Mouse (Mus musculus): ENCODE measurements around the gene Arid4b. TPM values are rescaled to one million over a fixed set of nuclear protein-coding genes. Genes with fewer than 3 reads are reported as not detected.
"Not testable (repeated sequence)": the region's sequence is repeated elsewhere in the genome, so short reads cannot be mapped to it uniquely, and the experiment has no call there.

Gene Arid4b
- polyA plus RNA-seq, 1 experiment from 2014 or later = 50.0 TPM

DNA sequence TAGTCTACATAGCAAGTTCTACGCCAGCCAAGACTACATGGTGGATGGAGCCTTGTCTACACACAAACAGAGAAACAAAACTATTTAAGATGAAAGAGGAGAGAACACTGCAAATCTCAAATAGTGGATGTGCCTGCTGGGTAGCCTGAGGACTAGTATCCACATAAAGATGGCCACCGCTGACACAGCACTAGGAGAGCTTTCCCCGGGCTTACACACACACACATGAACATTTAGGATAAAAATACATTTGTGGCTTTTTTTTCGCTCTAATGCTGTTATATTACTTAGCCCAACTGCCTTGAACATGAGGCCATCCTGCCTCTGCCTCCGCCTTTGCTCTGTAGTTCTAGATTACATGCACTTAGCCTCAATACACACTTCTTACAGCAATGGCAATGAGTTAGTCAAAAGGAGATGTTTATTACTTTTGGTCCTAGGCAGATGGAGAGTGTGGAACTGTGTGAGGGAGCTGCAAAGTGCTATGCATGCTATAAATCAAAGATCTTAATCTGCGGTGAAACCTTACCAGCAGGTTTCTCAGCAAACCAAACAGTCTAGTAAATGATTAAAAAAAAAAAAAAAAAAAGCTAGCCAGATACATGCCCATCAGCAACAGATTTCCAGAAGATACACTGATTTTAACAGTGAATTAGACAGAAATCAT lies 36.7 kb upstream of the Arid4b start:
- Histone ChIP-seq H3K4me2 (ENCODE audit: low read depth, low read length) (no peak overlapping the region), H3K36me3 (ENCODE audit: control insufficient read depth, insufficient read depth, low read length) (peaks cover 31% of the 10 kb centered on the region), H3K27me3 (replicated peaks; ENCODE audit: control insufficient read depth, insufficient read depth, low read length) (no peaks in the 10 kb centered on the region), H3K9me3 (ENCODE audit: control insufficient read depth, low read length) (no peaks in the 10 kb centered on the region), H3K27ac (replicated peaks; ENCODE audit: low read depth, low read length) (no peak overlapping the region), H3K4me1 (ENCODE audit: control insufficient read depth, insufficient read depth, low read length) (no peaks in the 10 kb centered on the region), H3K9ac (ENCODE audit: low read depth, low read length) (no peak overlapping the region), H3K4me3 (ENCODE audit: low read depth, low read length) (no peak overlapping the region)
- DNase-seq (ENCODE audit: low spot score) = no peak
- 94% methylated on average over 6 of the region's 6 CpGs for WGBS
- ATAC-seq (ENCODE audit: low read depth) = no peak

DNA sequence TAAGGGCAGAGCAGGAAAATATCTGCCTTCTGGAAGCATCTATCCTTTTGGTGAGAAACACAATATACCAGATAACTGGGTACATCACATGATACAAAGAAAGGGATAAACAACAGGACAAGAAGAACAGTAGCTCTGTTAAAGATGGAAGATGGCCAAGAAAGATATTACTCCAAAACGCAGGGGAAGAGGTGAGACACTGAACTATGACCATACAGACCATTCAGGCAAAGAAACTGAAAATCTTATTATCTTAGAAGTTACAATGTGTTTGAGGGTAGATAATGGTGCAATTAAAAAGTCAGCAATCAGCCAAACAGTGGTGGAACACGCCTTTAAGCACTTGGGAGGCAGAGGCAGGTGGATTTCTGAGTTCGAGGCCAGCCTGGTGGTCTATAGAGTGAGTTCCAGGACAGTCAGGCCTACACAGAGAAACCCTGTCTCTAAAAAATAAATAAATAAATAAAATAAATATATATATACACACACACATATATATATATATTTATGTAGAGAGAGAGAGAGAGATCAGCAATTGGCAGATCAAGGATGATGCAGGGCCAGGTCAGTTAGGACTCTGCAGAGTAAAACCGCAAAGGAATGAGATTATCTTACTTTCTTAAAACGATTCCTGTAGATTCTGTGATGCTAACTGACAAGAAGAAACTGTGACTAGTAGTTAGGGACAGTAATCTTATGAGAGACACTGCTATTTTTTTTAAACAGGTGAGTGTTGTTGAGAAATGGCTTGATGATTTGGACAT lies 29.5 kb upstream of the Arid4b start:
- DNase-seq (ENCODE audit: low spot score) = no peak
- 89% methylated on average over 5 of the region's 5 CpGs for WGBS
- peaks cover 2% of the 10 kb centered on the region for H3K4me1 ChIP-seq (ENCODE audit: control insufficient read depth, insufficient read depth, low read length)
- no peak for ATAC-seq (ENCODE audit: low read depth)
- peaks cover 8% of the 10 kb centered on the region for H3K36me3 ChIP-seq (ENCODE audit: control insufficient read depth, insufficient read depth, low read length)
- no peak overlapping the region for H3K4me3 ChIP-seq (ENCODE audit: low read depth, low read length)
- H3K4me2 ChIP-seq (ENCODE audit: low read depth, low read length) = no peak overlapping the region
- no peaks in the 10 kb centered on the region for H3K27me3 ChIP-seq (replicated peaks; ENCODE audit: control insufficient read depth, insufficient read depth, low read length)
- H3K9ac ChIP-seq (ENCODE audit: low read depth, low read length) = no peak overlapping the region
- no peaks in the 10 kb centered on the region for H3K9me3 ChIP-seq (ENCODE audit: control insufficient read depth, low read length)
- H3K27ac ChIP-seq (replicated peaks; ENCODE audit: low read depth, low read length) = no peak overlapping the region

DNA sequence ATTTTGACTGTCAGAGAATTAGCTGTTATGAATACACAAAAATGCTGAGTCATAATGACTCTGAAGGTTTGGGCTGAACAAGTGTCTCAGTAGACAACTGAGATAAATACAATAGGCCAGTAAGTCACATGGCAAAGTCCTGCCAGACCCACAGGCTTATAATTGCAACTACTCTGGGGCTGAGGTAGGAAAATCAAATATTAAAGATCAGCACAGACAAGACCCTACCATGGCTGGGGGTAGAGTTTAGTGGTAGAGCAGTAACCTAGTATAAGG lies 29.0 kb upstream of the Arid4b start:
- peaks cover 5% of the 10 kb centered on the region for H3K36me3 ChIP-seq (ENCODE audit: control insufficient read depth, insufficient read depth, low read length)
- no peak overlapping the region for H3K4me3 ChIP-seq (ENCODE audit: low read depth, low read length)
- DNase-seq (ENCODE audit: low spot score) (no peak), ATAC-seq (ENCODE audit: low read depth) (no peak)
- H3K27me3 ChIP-seq (replicated peaks; ENCODE audit: control insufficient read depth, insufficient read depth, low read length) = no peaks in the 10 kb centered on the region
- no peaks in the 10 kb centered on the region for H3K9me3 ChIP-seq (ENCODE audit: control insufficient read depth, low read length)
- H3K27ac ChIP-seq (replicated peaks; ENCODE audit: low read depth, low read length) = no peak overlapping the region
- H3K9ac ChIP-seq (ENCODE audit: low read depth, low read length) = no peak overlapping the region
- H3K4me2 ChIP-seq (ENCODE audit: low read depth, low read length) = no peak overlapping the region
- H3K4me1 ChIP-seq (ENCODE audit: control insufficient read depth, insufficient read depth, low read length) = peaks cover 6% of the 10 kb centered on the region

DNA sequence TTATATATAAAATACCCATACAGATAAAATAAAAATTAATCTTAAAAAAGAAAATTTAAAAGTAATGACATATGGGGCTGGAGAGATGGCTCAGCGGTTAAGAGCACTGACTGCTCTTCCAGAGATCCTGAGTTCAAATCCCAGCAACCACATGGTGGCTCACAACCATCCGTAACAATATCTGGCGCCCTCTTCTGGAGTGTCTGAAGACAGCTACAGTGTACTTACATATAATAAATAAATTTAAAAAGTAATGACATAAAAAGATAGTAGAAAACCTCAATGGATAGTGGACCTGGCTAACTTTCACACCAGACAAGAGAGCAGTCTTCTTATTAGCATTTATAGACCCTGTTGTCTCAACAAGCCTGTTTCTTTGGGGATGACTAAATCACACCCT lies 27.7 kb upstream of the Arid4b start:
- not testable (repeated sequence) for H3K4me3 ChIP-seq (ENCODE audit: low read depth, low read length); H3K9ac ChIP-seq (ENCODE audit: low read depth, low read length); H3K27me3 ChIP-seq (replicated peaks; ENCODE audit: control insufficient read depth, insufficient read depth, low read length); H3K27ac ChIP-seq (replicated peaks; ENCODE audit: low read depth, low read length); ATAC-seq (ENCODE audit: low read depth); H3K9me3 ChIP-seq (ENCODE audit: control insufficient read depth, low read length); H3K36me3 ChIP-seq (ENCODE audit: control insufficient read depth, insufficient read depth, low read length); H3K4me1 ChIP-seq (ENCODE audit: control insufficient read depth, insufficient read depth, low read length); H3K4me2 ChIP-seq (ENCODE audit: low read depth, low read length); DNase-seq (ENCODE audit: low spot score)
- WGBS = 93% methylated on average over 3 of the region's 3 CpGs

DNA sequence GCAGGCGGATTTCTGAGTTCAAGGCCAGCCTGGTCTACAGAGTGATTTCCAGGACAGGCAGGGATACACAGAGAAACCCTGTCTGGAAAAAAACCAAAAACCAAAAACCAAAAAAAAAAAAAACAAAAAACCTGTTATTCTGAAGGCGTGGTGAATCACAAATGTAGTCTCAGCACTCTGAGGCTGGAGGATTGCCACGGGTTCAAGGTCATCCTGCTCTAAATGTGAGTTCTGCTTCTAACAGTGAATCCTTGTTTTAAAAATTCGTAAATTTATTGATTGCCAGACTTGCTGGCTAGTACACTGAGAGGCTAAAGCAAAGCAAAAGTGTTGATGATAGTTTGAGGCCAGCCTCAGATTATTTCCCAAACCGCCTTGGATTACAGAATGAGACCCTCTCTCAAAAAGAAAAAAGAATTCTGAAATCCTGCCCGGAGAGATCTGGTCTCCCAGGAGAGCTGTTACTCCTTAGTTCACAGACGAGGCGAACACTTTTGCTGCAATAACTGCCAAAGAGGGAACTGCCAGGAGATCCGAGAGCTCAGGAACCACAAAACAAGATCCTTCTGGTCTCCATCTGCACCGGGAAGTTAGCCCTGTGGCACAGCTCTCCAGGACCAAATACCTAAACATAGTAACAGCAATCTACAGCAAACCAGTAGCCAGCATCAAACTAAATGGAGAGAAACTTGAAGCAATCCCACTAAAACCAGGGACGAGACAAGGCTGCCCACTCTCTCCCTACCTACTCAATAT lies 27.0 kb upstream of the Arid4b start:
- no peak for ATAC-seq (ENCODE audit: low read depth)
- Histone ChIP-seq H3K9ac (ENCODE audit: low read depth, low read length) (no peak overlapping the region), H3K4me3 (ENCODE audit: low read depth, low read length) (no peak overlapping the region), H3K4me1 (ENCODE audit: control insufficient read depth, insufficient read depth, low read length) (peaks cover 11% of the 10 kb centered on the region), H3K27me3 (replicated peaks; ENCODE audit: control insufficient read depth, insufficient read depth, low read length) (no peaks in the 10 kb centered on the region), H3K36me3 (ENCODE audit: control insufficient read depth, insufficient read depth, low read length) (no peaks in the 10 kb centered on the region), H3K27ac (replicated peaks; ENCODE audit: low read depth, low read length) (no peak overlapping the region), H3K4me2 (ENCODE audit: low read depth, low read length) (no peak overlapping the region), H3K9me3 (ENCODE audit: control insufficient read depth, low read length) (no peaks in the 10 kb centered on the region)
- DNase-seq (ENCODE audit: low spot score) = no peak
- 92% methylated on average over 11 of the region's 11 CpGs for WGBS

DNA sequence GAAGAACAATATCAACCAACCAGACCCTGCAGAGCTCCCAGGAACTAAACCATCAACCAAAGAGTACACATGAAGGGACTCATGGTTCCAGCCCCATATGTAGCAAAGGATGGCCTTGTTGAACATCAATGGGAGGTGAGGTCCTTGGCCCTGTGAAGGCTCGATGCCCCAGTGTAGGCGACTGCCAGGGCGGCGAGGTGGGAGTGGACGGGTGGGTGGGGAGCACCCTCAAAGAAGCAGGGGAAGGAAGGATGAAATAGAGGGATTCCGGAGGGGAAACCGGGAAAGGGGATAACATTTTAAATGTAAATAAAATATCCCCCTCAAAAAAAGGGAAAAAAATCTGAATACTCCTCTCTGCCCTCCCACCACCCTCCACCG lies 24.1 kb upstream of the Arid4b start:
- no peaks in the 10 kb centered on the region for H3K9me3 ChIP-seq (ENCODE audit: control insufficient read depth, low read length)
- peak overlapping the region; percentile 98 for H3K27ac ChIP-seq (replicated peaks; ENCODE audit: low read depth, low read length)
- peak overlapping the region; percentile 72 for H3K4me3 ChIP-seq (ENCODE audit: low read depth, low read length)
- DNase-seq (ENCODE audit: low spot score) = no peak
- peak overlapping the region; percentile 89 for H3K9ac ChIP-seq (ENCODE audit: low read depth, low read length)
- ATAC-seq (ENCODE audit: low read depth) = peak; percentile 17
- peaks cover 11% of the 10 kb centered on the region for H3K4me1 ChIP-seq (ENCODE audit: control insufficient read depth, insufficient read depth, low read length)
- peak overlapping the region; percentile 79 for H3K4me2 ChIP-seq (ENCODE audit: low read depth, low read length)
- 1% methylated on average over 8 of the region's 8 CpGs for WGBS
- no peaks in the 10 kb centered on the region for H3K27me3 ChIP-seq (replicated peaks; ENCODE audit: control insufficient read depth, insufficient read depth, low read length)
- H3K36me3 ChIP-seq (ENCODE audit: control insufficient read depth, insufficient read depth, low read length) = no peaks in the 10 kb centered on the region

DNA sequence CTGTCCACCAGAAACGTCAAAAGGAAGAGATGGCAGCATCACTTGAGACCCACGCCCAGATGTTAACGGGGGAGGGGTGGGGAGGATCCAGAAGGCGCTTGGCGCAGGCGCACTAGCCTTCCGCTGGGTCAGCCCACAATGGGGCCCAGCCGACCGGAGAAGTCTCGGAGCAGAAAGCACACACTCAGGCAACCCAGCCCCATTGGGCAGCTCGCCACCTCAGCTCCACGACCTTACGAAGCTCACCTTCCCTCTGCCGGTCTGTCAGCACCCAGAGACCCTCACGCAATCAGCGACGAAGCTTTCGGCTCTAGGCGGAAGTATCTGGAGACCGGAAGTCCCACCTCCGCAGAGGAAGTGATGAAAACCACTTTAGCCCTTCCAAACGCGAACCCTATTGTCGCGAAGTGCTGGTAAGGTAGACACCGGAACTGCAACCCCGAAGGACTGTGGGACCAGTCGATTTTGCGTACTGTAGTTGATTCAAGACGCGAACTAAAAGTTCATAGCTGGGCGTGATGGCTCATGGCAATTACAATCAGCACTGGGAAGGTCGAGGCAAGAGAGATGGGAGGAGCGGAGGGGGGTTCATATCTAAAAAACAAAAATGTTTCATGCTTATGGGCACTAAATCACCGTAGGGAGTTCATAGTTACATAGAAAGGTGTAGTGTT lies 23.6 kb upstream of the Arid4b start, which contains the start of gene Tbce:
TSS of gene Tbce (minus strand) at position 347 of the 674 bp plus-strand sequence.
- no peaks in the 10 kb centered on the region for H3K27me3 ChIP-seq (replicated peaks; ENCODE audit: control insufficient read depth, insufficient read depth, low read length)
- peak; percentile 98 for ATAC-seq (ENCODE audit: low read depth)
- peak within 1 kb of the TSS; percentile 79 for H3K4me2 ChIP-seq (ENCODE audit: low read depth, low read length)
- H3K4me1 ChIP-seq (ENCODE audit: control insufficient read depth, insufficient read depth, low read length) = peaks cover 11% of the 10 kb centered on the region
- H3K27ac ChIP-seq (replicated peaks; ENCODE audit: low read depth, low read length) = peak within 1 kb of the TSS; percentile 98
- 1% methylated on average over 29 of the region's 35 CpGs for WGBS
- peak within 1 kb of the TSS; percentile 89 for H3K9ac ChIP-seq (ENCODE audit: low read depth, low read length)
- peak within 1 kb of the TSS; percentile 72 for H3K4me3 ChIP-seq (ENCODE audit: low read depth, low read length)
- peak; percentile 96 for DNase-seq (ENCODE audit: low spot score)
- no peaks in the 10 kb centered on the region for H3K36me3 ChIP-seq (ENCODE audit: control insufficient read depth, insufficient read depth, low read length)
- H3K9me3 ChIP-seq (ENCODE audit: control insufficient read depth, low read length) = no peaks in the 10 kb centered on the region

DNA sequence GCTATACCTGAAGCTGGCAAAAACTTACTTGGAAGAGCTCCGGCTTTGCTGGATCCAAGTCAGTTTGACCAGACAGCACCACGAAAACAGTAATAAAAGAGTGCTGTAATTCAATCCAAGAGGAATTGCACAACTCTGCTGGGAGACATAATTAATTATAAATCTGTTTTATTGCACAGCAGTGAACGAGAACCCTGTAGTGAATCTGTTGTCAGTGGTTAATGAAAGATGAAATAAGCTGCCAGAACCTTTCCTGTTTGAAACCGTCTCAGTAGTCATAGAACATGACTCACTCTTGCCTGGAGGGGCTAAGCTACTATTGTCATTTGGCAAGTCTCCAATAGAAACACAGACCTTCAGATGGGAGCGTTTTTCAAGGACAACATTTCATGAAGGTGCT lies 22.8 kb upstream of the Arid4b start:
- Histone ChIP-seq H3K27ac (replicated peaks; ENCODE audit: low read depth, low read length) (peak overlapping the region; percentile 98; the same call in 1 of the 2 replicates), H3K4me3 (ENCODE audit: low read depth, low read length) (peak overlapping the region; percentile 72), H3K27me3 (replicated peaks; ENCODE audit: control insufficient read depth, insufficient read depth, low read length) (no peaks in the 10 kb centered on the region), H3K9ac (ENCODE audit: low read depth, low read length) (peak overlapping the region; percentile 89), H3K4me2 (ENCODE audit: low read depth, low read length) (peak overlapping the region; percentile 65), H3K4me1 (ENCODE audit: control insufficient read depth, insufficient read depth, low read length) (peaks cover 11% of the 10 kb centered on the region), H3K9me3 (ENCODE audit: control insufficient read depth, low read length) (no peaks in the 10 kb centered on the region), H3K36me3 (ENCODE audit: control insufficient read depth, insufficient read depth, low read length) (no peaks in the 10 kb centered on the region)
- peak; percentile 1; the same call in 1 of the 2 replicates for ATAC-seq (ENCODE audit: low read depth)
- peak; percentile 80 for DNase-seq (ENCODE audit: low spot score)
- 36% methylated on average over 5 of the region's 5 CpGs for WGBS

Measured in embryonic facial prominence, embryonic 14.5 days (tissue).